Mouse (Mus musculus) embryonic fibroblast, embryonic 13.5 days (primary cell): ENCODE measurements at regions not wholly inside any gene's neighbourhood (a gene's known extent, or its start where the extent isn't known, plus 50 kb on each side); places are given as distances from the start of the nearest gene placed in this dataset.

Experiments used
- H3K27ac ChIP-seq: 2 replicates; pipeline ENCODE4 v1.5.1; 2012; ENCODE audit warnings: low read length, control low read depth, inconsistent platforms; ENCODE audit not compliant: insufficient read depth
- H3K4me1 ChIP-seq: 2 replicates; pipeline ENCODE4 v1.6.1; 2011; ENCODE audit warnings: low read length; ENCODE audit not compliant: control insufficient read depth, insufficient read depth
- H3K4me3 ChIP-seq: 2 replicates; pipeline ENCODE4 v1.5.1; 2011; ENCODE audit warnings: mild to moderate bottlenecking, control low read depth, low read length; ENCODE audit not compliant: insufficient read depth
- CTCF ChIP-seq: IDR thresholded peaks from 2 replicates; pipeline ENCODE4 v1.5.1; 2011; ENCODE audit warnings: mild to moderate bottlenecking, control low read depth, low read length, moderate library complexity, borderline replicate concordance; ENCODE audit not compliant: insufficient read depth
- POLR2A ChIP-seq: IDR thresholded peaks from 2 replicates; pipeline ENCODE4 v1.6.1; 2011; ENCODE audit warnings: low read depth, mild to moderate bottlenecking, control low read depth, low read length, moderate library complexity

- Histone ChIP-seq H3K4me3 (no peak overlapping the region), H3K27ac (no peak overlapping the region), H3K4me1 (no peaks in the 10 kb centered on the region)
- TF ChIP-seq CTCF, result no peak
- no peak for TF ChIP-seq POLR2A
Observed at GRCm38 (mm10) chr14:15934729-15935128, 314.4 kb upstream of the Ngly1 start.

GRCm38 (mm10) chr14:15970321-15970720 is 278.8 kb upstream of the Ngly1 start:
- H3K4me3 ChIP-seq, result no peak overlapping the region
- no peak for TF ChIP-seq POLR2A
- no peak for TF ChIP-seq CTCF
- no peak overlapping the region for H3K27ac ChIP-seq
- no peaks in the 10 kb centered on the region for H3K4me1 ChIP-seq

GRCm38 (mm10) chr14:15970767-15971166 is 278.3 kb upstream of the Ngly1 start:
- Histone ChIP-seq H3K27ac (no peak overlapping the region), H3K4me1 (no peaks in the 10 kb centered on the region), H3K4me3 (no peak overlapping the region)
- TF ChIP-seq POLR2A (no peak), CTCF (no peak)

- TF ChIP-seq CTCF, result no peak
- Histone ChIP-seq H3K4me3 (no peak overlapping the region), H3K4me1 (no peaks in the 10 kb centered on the region), H3K27ac (no peak overlapping the region)
Observed at GRCm38 (mm10) chr14:15971306-15971705, 277.8 kb upstream of the Ngly1 start.

- no peak for TF ChIP-seq CTCF
- no peak for TF ChIP-seq POLR2A
- Histone ChIP-seq H3K4me1 (no peaks in the 10 kb centered on the region), H3K27ac (no peak overlapping the region), H3K4me3 (no peak overlapping the region)
Observed at GRCm38 (mm10) chr14:15977366-15977765, 271.7 kb upstream of the Ngly1 start.

GRCm38 (mm10) chr14:15978329-15978728 is 270.8 kb upstream of the Ngly1 start:
- Histone ChIP-seq H3K27ac (no peak overlapping the region), H3K4me1 (no peaks in the 10 kb centered on the region), H3K4me3 (no peak overlapping the region)
- TF ChIP-seq POLR2A (no peak), CTCF (no peak)

- no peak for TF ChIP-seq CTCF
- TF ChIP-seq POLR2A, result no peak
- Histone ChIP-seq H3K27ac (no peak overlapping the region), H3K4me3 (no peak overlapping the region), H3K4me1 (no peaks in the 10 kb centered on the region)
Observed at GRCm38 (mm10) chr14:16005409-16005808, 243.7 kb upstream of the Ngly1 start.

GRCm38 (mm10) chr14:16006968-16007367 is 242.1 kb upstream of the Ngly1 start:
- no peak for TF ChIP-seq POLR2A
- TF ChIP-seq CTCF, result no peak
- H3K4me1 ChIP-seq, result no peaks in the 10 kb centered on the region

GRCm38 (mm10) chr14:16009778-16010177 is 239.3 kb upstream of the Ngly1 start:
- H3K27ac ChIP-seq, result no peak overlapping the region
- TF ChIP-seq CTCF, result no peak
- TF ChIP-seq POLR2A, result no peak
- H3K4me1 ChIP-seq, result no peaks in the 10 kb centered on the region
- H3K4me3 ChIP-seq, result no peak overlapping the region

More at GRCm38 (mm10) chr14:16006968-16007367, 242.1 kb upstream of the Ngly1 start:
- Histone ChIP-seq H3K27ac (no peak overlapping the region), H3K4me3 (no peak overlapping the region)

GRCm38 (mm10) chr14:16023853-16024252 is 225.2 kb upstream of the Ngly1 start:
- no peak overlapping the region for H3K27ac ChIP-seq
- TF ChIP-seq CTCF, result no peak
- no peak for TF ChIP-seq POLR2A
- H3K4me1 ChIP-seq, result no peaks in the 10 kb centered on the region
- no peak overlapping the region for H3K4me3 ChIP-seq

GRCm38 (mm10) chr14:16037771-16038170 is 211.3 kb upstream of the Ngly1 start:
- TF ChIP-seq CTCF, result no peak
- no peak for TF ChIP-seq POLR2A
- Histone ChIP-seq H3K27ac (no peak overlapping the region), H3K4me1 (no peaks in the 10 kb centered on the region), H3K4me3 (no peak overlapping the region)
